Mouse (Mus musculus) erythroblast, adult 5-6 weeks (primary cell): Measurements from ENCODE around the gene Bsn. TPM values are rescaled to one million over a fixed set of nuclear protein-coding genes. Genes with fewer than 3 reads are reported as not detected.

Source experiments
- ATAC-seq: replicated peaks from 2 replicates; pipeline ENCODE4 v1.8.0; 2016; ENCODE audit warnings: moderate number of reproducible peaks, mild to moderate bottlenecking, moderate TSS enrichment, inconsistent platforms; ENCODE audit not compliant: poor library complexity, low FRiP score, severe bottlenecking
- total RNA-seq, 2 experiments: library from RNA; stranded (forward) in 1 of 2; stranded (reverse) in 1 of 2; fragments of 150-400 nt in 1 of 2; fragments of 200-764, 138-1000 nt in 1 of 2; gene quantifications; 2 replicates each; pipeline versions ENCODE4 v1.2.3 to v1.2.4; 2015 to 2017; ENCODE audit warnings: low replicate concordance in 2 of 2

Gene Bsn
- total RNA-seq, 2 experiments from 2014 or later: 0.38 to 1.3 TPM

DNA sequence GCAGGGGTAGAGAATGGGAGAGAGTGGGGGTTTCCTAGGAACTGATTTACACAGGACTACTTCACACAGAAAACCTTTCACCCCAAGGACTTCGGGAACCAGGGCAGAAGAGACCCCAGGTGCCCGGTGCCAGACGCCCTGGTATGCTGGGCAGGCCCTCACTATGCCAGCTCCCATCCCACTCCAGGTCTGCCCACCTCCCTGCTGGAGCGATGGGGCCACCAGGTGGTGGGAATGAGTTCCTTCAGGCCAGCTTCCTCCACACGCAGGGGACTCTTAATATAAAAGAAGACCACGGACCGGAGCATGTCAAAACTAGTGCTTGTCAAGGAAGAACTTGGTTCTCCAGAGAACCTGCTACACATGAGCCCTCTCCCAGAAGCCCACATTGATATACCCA, 123.0 kb downstream of the Bsn start:
- no peak for ATAC-seq

GRCm38 (mm10) chr9:108065491-108066011, 124.6 kb downstream of the Bsn start:
- ATAC-seq: peak; percentile 65

GRCm38 (mm10) chr9:108063361-108063760, 126.8 kb downstream of the Bsn start:
- ATAC-seq: no peak

- no peak for ATAC-seq
Measured at GRCm38 (mm10) chr9:108062142-108062541, 128.0 kb downstream of the Bsn start.

- no peak for ATAC-seq
Measured at GRCm38 (mm10) chr9:108058291-108058690, 131.9 kb downstream of the Bsn start.

DNA sequence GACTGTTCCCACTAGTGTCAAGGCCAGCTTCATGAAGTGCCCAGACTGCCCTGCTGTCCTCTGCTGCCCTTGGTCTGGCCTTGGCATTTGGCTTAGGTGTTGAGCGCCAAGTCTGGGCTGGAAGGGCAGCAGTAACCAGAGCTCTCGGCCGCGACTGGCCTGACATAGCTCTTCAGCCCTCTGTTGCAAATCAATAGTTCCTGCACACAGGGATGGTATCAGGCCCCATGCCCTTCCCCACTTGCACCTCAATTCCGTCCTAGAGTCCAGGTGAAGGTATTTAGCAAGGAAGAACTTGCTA, 133.0 kb downstream of the Bsn start:
- no peak for ATAC-seq

GRCm38 (mm10) chr9:108056361-108057261, 133.6 kb downstream of the Bsn start:
- ATAC-seq: no peak

- no peak for ATAC-seq
Measured at GRCm38 (mm10) chr9:108055661-108056237, 134.4 kb downstream of the Bsn start.

GRCm38 (mm10) chr9:108055061-108055460, 135.1 kb downstream of the Bsn start:
- no peak for ATAC-seq

DNA sequence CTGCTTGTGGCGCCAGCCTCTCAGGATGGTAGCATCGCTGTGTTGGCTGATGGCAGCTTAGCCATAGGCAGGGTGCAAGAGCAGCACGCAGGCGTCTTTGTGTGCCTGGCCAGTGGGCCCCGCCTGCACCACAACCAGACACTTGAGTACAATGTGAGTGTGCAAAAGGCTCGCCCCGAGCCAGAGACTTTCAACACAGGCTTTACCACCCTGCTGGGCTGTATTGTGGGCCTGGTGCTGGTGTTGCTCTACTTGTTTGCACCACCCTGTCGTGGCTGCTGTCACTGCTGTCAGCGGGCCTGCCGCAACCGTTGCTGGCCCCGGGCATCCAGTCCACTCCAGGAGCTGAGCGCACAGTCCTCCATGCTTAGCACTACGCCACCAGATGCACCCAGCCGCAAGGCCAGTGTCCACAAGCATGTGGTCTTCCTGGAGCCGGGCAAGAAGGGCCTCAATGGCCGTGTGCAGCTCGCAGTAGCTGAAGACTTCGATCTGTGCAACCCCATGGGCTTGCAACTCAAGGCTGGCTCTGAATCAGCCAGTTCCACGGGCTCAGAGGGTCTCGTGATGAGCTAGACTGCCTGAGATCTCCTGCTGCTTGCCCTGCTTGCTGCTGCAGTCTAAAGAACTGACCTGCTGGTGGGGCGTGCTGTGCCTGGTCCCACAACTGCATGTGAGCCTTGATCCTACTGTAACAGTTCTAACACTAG, 135.7 kb downstream of the Bsn start:
- no peak for ATAC-seq

DNA sequence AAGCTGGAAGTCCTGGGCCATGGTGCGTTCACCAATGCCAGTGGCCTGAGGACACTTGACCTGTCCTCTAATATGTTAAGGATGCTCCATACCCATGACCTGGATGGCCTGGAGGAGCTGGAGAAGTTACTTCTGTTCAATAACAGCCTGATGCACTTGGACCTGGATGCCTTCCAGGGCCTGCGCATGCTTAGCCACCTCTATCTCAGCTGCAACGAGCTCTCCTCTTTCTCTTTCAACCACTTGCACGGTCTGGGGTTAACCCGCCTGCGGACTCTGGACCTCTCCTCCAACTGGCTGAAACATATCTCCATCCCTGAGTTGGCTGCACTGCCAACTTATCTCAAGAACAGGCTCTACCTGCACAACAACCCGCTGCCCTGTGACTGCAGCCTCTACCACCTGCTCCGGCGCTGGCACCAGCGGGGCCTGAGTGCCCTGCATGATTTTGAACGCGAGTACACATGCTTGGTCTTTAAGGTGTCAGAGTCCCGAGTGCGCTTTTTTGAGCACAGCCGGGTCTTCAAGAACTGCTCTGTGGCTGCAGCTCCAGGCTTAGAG, 136.4 kb downstream of the Bsn start:
- no peak for ATAC-seq

- ATAC-seq: peak; percentile 62
Measured at GRCm38 (mm10) chr9:108052885-108053664, 137.1 kb downstream of the Bsn start, which contains the start of gene Amigo3. Gene Amigo3, plus strand, starts transcription at chr9:108053159.

DNA sequence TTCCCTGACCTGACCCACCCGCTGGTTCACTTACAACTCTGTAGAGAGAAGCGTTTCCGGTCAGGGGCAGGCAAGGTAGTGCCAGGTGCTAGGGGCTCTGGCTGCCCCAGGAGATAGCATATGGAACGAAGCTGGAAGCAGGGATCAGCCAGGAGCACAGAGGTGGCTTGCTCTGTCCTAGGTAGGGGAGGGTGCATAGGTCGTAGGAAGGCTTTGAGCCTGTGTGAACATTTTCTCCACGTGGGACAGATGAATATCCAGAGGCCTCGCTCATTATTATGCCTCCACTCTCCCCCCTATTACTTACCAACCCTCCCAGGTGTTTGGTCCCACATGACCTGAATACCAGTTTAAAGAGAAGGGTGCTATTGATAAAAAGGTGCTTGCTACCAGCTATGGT, 137.8 kb downstream of the Bsn start:
- no peak for ATAC-seq

DNA sequence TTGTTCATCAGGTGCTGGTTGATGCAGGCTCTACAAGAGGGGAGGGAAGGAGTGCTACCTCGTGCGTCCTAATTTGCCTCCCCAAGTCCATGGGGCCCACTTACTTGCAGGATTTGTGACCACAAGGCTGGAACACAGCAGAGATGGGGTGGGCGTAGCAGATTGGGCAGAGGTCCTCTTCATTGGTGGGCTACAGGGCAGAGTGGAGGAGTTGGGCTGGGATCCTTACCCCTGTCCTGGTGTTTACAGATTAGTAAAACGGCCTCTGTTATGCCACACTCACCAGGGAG, 138.3 kb downstream of the Bsn start:
- ATAC-seq: no peak

GRCm38 (mm10) chr9:108051184-108051930, 138.8 kb downstream of the Bsn start:
- ATAC-seq: no peak

DNA sequence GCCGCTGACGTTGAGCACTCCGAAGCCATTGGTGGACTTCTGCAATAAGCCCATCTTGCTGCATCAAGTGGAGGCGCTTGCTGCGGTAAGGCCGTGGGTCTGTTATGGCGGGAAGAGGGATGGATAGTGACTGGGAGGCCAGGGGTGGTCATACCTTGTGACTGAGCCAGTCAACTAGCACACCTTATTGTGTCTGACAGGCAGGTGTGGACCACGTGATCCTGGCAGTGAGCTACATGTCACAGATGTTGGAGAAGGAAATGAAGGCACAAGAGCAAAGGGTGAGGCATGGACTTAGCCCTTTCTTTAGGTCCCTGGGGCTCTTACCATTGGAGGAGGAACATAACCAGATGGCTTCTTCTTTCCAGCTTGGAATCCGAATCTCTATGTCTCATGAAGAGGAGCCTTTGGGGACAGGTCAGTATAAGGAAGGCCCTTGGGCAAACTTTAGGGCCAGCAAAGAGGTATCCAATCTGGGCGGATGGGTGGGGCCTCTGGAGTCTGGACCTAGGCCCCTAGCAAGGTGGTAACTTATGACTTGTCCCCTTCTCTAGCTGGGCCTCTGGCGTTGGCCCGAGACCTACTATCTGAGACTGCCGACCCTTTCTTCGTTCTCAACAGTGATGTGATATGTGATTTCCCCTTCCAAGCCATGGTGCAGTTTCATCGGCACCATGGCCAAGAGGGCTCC, 140.5 kb downstream of the Bsn start:
- ATAC-seq: no peak; the same call in 1 of the 2 replicates

DNA sequence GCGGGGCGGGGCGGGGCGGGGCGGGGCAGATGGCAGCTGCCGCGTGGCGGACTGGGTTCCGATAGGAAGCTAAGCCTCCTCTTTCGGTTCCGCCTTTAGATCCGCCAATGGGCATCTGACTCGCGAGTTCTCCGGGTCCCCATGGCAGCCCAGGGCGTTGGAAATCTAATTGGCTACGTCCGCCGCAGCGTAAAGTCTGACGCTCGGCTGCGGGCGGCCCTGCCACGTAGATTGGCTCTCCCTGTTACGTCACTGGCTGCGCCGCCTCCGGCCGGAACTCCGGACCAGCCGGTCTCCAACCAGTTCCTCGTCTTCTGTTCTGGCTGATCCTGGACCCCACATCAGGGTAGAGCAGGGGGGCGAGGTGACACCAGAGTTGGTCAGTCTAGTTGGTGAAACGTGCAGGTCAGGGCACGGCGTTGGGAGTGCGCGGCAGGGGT, 141.1 kb downstream of the Bsn start, which contains the start of gene Gmppb:
TSS of gene Gmppb (plus strand) at position 227 of the 440 bp plus-strand sequence.
- peak; percentile 73 for ATAC-seq

GRCm38 (mm10) chr9:108048566-108048955, 141.6 kb downstream of the Bsn start:
- ATAC-seq: 0 out of 2 replicates have a peak, but pooled peaks have one; percentile 1
